Mouse (Mus musculus) layer of hippocampus, adult 18-20 months (tissue): ENCODE measurements around the gene Lim2. TPM values are rescaled to one million over a fixed set of nuclear protein-coding genes. Genes with fewer than 3 reads are reported as not detected.

Experiments used
- microRNA-seq, 2 experiments: library from miRNA; unstranded; fragments of <30 nt; microRNA quantifications; one replicate each; pipeline ENCODE4 v1.2.0; 2021
- total RNA-seq, 2 experiments: library from RNA; stranded (reverse); gene quantifications; 2 replicates each; pipeline ENCODE4 v1.2.3; 2021

The Lim2 gene
- total RNA-seq, 2 experiments from 2014 or later = not detected

Small RNA genes within 50 kb of the gene (microRNA-seq; reads per million reads assigned to microRNA genes)
- 0.20 to 0.49 reads per million in 2 experiments for gene Mir7051

Other genes starting within 250 kb of the Lim2 start
- gene Zfp715, start 114.4 kb upstream of the Lim2 start, total RNA-seq = 10 to 100 TPM; 20.9 to 22.5 TPM
- 1 to 10 TPM; 1.1 to 1.3 TPM for gene Siglecf, start 76.3 kb upstream of the Lim2 start, total RNA-seq
- not detected for gene Siglecg, start 19.5 kb upstream of the Lim2 start, total RNA-seq
- not detected for gene Nkg7, start 9.4 kb downstream of the Lim2 start, total RNA-seq
- not detected for gene Cldnd2, start 13.1 kb downstream of the Lim2 start, total RNA-seq
- 10 to 100 TPM; 72.8 to 74.5 TPM for gene Etfb, start 16.4 kb downstream of the Lim2 start, total RNA-seq
- 1 to 10 TPM in 1 of 2 experiments, under 1 TPM in 1; 0.82 to 1.1 TPM for gene Gm45233, start 16.5 kb downstream of the Lim2 start, total RNA-seq
- gene Vsig10l, start 35.5 kb downstream of the Lim2 start, total RNA-seq = 1 to 10 TPM; 2.6 to 2.7 TPM
- gene Iglon5, start 62.4 kb downstream of the Lim2 start, total RNA-seq = 10 to 100 TPM; 21.4 to 23.2 TPM
- gene 4931406B18Rik, start 78.3 kb downstream of the Lim2 start, total RNA-seq = not detected
- 1 to 10 TPM; 2.9 to 4.6 TPM for gene Cd33, start 116.8 kb downstream of the Lim2 start, total RNA-seq
- 1 to 10 TPM; 5.5 to 6.9 TPM for gene Zfp658, start 134.6 kb downstream of the Lim2 start, total RNA-seq
- 10 to 100 TPM; 18.5 to 19.1 TPM for gene Zfp719, start 151.9 kb downstream of the Lim2 start, total RNA-seq
- under 1 TPM in 1 of 2 experiments, not detected in 1; 0.15 TPM for gene Zfp819, start 179.5 kb downstream of the Lim2 start, total RNA-seq
- under 1 TPM in 1 of 2 experiments, not detected in 1; 0.15 TPM for gene Ceacam18, start 207.0 kb downstream of the Lim2 start, total RNA-seq
- gene Siglece, start 232.5 kb downstream of the Lim2 start, total RNA-seq = 1 to 10 TPM; 1.2 to 1.5 TPM
- 10 to 100 TPM; 10.5 to 10.6 TPM for gene Ctu1, start 244.3 kb downstream of the Lim2 start, total RNA-seq